Mouse (Mus musculus) right cerebral cortex, postnatal 4 days (tissue): ENCODE data around the gene Rsph3b.

Experiments
- DNase-seq: peaks from one replicate; pipeline ENCODE4 v3.0.0-alpha.2; 2022

Gene Rsph3b

DNA sequence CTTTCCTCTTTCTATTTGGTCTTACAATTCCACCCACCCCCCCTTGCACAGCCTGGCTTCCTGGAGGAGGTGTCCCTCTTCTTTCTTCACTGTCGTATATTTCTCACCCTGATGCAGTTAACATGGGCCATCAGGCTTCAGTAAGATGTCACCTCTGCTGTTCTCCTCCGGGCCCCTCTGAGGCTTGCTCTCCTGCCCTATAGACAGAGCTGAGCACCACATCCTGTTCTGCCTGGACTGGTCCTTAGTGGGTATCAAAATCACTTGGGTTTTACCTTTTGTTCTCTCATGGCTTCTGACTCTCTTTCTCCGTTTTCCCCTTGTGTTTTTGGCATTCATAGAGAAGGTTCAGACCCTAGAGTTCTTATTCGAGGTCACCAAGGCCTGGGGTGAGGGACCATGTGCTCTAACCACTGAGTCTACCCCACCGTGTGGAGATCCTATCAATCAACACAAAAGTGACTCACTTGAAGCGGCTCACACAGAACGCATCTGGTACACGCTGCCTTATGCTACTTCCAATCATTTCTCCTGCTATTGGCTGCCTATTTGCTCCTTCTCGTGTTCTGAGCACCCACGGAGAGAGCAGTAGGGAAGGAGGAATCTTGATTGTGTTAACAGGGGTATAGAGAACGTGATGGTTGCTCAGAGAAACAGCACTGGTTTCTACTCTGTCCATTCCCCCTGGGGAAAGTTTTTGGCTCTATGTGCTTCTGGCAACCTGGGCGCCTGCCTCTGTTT, 86.3 kb downstream of the Rsph3b start:
- DNase-seq: no peak

DNA sequence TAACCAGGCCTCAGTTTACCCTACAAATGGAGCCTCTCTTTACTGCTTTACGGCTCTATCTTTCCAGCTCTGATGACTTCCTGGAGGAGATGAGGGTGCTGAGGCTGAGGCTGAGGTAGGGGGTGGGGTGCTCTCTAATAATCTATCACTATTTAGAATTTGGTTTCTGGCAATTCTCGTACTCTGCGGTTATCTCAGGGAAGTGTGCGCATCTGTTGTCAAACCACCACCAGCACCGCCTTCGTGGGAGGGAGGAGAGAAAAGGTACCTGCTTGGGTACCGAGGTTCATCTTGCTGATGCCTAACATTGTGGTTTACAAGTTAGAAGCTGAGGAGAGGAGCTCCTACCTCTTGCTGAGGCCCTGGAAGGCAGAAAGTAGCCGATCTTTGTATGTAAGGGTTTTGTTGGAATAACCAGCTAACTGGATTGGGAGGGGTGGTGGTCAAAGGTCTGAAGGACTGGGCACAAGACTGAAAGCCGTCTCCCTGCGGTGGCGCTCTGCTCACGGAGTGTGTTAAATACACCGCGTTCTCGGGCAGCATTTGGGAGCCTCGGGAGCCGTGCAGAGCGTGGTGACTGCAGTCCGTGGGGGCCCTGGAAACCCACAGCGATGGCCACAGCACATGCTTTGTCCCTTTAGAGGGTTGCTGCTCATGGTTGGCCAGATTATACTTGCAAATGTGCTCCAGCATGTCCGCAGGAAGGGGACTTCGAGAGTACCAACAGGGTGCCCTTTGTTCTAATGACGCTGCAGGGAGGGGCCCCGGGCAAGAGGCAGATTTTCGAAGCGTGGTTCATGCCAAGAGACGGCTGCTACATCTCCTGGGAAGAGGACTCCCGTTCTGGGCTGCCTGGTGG, 87.1 kb downstream of the Rsph3b start:
- peak; percentile 58 for DNase-seq

DNA sequence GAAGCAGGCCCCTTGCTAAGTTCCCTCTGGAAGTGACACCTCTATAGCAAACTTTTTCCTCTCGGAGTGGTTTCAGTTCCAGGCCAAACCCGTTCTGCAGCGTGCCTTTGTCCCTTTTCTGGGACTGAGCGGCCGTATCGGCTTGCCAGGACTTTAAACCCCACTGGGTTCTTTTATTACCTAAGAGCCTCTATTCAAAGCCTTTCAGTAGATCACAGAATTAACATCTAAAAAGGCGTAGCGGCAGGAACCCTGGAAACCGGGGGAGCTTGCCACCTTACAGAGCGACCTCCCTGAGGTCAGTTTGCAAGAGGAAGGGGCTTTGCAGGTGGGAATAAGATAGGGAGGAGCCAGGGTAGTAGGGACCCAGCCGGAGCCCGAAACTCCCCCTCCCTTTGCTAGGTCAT, 88.0 kb downstream of the Rsph3b start:
- DNase-seq: no peak

DNA sequence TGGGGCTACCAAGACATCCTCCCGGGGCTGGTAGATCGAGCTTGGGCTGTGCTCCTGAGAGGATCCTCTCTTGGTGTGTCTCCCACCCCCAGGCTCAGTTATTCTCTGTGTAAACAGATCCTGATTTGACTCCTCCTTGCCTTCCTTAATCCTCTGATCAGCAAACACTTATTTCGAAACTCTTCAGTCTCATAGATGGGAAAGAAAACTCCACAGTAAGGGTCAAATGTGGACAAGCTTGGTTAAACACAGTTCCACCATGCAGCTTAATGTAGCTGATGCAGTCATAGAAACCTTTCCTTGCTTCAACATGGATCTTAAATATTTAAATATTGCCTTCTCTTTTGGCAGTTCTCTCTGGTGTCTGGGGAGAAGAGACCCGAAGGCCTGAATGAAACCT, 88.4 kb downstream of the Rsph3b start:
- DNase-seq: no peak
